Mouse (Mus musculus) gastrocnemius, postnatal 25 days (tissue): Measurements from ENCODE around the gene Dand5. TPM values are rescaled to one million over a fixed set of nuclear protein-coding genes. Genes with fewer than 3 reads are reported as not detected.
A peak's percentile ranks its signal among the peaks of the same experiment; 100 is the strongest.

Source experiments
- DNase-seq: peaks from one replicate; pipeline ENCODE4 v3.0.0; 2022
- long read RNA-seq, 2 experiments: library from polyadenylated mRNA; stranded (forward); transcript quantifications; one replicate each; pipeline ENCODE4 v2.0.0; 2021
- total RNA-seq, 2 experiments: library from RNA; stranded (reverse); gene quantifications; 1 replicate in 1 of 2; 2 replicates in 1 of 2; pipeline ENCODE4 v1.2.3; 2021

The Dand5 gene
- total RNA-seq = 1 to 10 TPM; 9.5 to 9.6 TPM
- long read RNA-seq, experiment 1, partial matches to known transcripts = 0 of 16 reads
- long read RNA-seq, experiment 1, other reads (novel, unspliced or antisense) = 16 of 16 reads
- long read RNA-seq, experiment 2, partial matches to known transcripts = 0 of 28 reads
- long read RNA-seq, experiment 2, other reads (novel, unspliced or antisense) = 28 of 28 reads

DNA sequence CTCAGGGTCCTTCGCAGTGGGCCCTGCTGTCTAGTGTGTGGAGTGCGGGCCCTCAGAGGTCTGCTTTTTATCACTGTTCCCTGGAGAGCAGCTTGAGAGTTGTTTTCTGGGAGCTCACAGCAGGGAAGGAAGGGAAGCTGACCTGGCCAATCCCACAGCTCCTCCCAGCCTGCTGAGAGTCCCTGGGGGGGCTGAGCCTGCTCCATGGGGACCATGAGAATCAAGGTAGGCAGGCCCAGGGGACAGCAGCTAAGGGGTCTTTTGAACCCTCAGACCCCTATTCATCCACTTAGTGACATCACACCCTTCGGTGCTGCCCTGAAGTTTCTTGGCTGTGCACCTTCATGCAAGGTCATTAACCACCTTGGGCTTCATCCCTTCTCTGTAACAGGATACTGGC is at the start of gene Dand5:
Dand5 (minus strand) TSS at position 101 of the 400 bp plus-strand sequence.
- DNase-seq = no peak

DNA sequence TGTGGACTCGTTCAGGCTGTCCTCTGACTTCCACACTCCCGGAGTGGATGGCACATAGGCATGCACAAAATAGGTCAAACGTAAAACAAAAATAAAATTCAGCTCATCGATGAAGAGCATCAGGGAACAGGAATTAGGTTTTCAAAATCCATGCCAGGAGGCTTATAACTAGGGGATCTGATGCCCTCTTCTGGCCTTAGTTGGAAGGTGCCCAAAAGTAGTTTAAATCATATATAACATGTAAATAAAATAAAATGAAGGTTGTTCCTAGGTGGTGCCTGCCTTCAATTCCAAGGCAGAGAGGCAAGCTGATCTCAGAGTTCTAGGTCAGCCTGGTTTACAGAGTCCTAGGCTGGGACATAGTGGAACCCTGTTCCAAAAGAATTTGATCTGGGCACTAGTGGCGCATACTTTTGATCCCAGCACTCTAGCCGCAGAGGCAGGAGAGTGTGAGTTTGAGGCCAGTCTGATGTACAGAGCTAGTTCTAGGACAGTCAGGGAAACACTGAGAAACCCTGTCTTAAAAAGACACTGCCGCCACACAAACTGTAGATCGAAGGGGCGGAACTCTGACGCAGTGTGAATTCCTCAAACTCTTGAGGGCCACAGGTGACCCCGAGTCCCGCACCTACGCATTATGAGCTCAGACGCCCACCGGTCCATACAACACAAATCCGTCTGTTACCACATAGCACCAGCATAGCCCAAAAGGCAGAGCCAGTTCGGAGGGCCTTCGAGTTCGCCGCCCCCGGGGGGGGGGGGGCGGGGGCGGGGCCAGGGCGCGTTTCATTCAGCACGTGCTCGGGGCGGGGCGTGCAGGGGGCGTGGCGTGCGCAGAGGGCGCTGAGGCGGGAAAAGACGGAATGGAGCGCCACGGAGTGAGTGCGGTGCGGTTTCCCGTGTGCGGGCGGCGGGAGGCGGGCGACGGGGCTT is 49.0 kb upstream of the Dand5 start, which contains the start of gene Syce2:
Syce2 (plus strand) TSS at position 736 of the 933 bp plus-strand sequence.
- DNase-seq = peak; percentile 57

DNA sequence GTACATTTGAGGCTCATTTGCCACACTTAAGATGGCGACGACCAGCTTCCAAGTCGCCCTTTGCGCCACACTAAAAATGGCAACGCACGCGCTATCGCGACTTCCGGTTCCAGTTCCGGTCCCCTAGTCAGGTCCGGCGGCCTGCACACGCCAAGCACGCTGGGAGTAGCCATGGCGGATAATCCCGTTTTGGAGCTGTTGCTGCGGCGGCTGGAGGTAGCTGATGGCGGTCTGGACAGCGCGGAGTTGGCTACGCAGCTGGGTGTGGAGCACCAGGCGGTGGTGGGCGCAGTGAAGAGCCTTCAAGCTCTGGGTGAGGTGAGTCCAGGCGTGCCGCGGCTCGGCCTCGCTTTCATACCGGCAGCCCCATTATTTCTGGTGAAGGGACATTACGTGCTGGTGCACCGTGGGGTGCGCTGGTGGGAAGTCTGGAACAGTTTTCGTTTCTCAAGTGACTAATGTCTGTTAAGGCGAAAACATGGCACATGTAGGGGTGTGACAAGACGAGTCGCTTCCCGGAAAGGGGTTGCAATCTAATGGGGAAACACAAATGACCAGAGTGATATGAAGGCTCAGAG is 34.3 kb upstream of the Dand5 start, which contains the start of gene Farsa:
Farsa (plus strand) TSS at position 126 of the 578 bp plus-strand sequence.
- peak; percentile 87 for DNase-seq

DNA sequence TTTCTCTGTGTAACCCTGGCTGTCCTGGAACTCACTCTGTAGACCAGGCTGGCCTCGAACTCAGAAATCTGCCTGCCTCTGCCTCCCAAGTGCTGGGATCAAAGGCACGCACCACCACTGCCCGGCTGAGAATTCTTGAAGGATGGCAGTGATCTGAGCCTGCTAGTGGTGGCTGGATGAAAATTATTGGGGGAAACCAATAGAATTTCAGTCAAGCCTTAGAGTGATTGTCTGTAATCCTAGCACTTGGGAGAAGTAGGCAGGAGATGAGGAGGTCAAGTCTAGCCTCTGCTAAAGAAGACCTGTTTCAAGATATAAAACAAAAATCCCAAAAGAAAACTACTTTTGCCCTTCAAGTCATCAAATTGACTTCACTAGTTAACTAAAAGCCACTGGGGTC is 33.8 kb upstream of the Dand5 start:
- no peak for DNase-seq

DNA sequence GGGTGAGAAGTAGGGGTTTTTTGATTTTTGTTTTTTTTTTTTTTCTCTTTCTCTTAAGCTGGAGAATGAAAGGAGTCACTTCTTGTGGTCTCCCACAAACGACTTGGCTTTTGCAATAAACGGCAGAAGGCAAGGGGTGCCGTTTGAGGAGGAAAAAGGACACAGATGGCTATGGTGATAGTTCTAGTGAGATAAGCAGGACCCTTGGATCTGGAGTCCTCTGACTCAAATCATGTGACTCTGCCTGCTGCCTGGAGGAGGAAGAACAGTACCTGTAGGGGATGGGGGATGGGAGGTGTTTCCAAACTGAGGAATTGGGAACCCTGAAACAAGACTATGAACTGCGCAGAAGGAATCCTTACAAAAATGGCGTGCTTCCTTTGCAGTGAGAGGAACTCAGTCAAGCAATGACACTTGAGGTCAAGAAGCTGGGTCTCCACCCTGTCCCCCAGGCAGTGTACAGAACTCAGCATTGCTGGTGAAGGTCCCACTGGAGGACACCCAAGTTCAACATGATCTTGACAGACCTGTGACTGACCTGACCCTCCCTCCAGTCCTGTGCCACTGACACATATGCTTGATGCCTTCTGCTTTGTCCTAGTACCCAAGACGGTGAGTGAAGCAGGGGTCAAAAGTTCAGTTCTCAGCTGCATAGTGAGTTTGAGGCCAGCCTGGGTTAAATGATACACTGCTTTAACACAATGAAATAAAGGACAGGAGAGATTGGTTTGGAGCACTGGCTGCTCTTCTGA is 25.2 kb upstream of the Dand5 start:
- no peak for DNase-seq

DNA sequence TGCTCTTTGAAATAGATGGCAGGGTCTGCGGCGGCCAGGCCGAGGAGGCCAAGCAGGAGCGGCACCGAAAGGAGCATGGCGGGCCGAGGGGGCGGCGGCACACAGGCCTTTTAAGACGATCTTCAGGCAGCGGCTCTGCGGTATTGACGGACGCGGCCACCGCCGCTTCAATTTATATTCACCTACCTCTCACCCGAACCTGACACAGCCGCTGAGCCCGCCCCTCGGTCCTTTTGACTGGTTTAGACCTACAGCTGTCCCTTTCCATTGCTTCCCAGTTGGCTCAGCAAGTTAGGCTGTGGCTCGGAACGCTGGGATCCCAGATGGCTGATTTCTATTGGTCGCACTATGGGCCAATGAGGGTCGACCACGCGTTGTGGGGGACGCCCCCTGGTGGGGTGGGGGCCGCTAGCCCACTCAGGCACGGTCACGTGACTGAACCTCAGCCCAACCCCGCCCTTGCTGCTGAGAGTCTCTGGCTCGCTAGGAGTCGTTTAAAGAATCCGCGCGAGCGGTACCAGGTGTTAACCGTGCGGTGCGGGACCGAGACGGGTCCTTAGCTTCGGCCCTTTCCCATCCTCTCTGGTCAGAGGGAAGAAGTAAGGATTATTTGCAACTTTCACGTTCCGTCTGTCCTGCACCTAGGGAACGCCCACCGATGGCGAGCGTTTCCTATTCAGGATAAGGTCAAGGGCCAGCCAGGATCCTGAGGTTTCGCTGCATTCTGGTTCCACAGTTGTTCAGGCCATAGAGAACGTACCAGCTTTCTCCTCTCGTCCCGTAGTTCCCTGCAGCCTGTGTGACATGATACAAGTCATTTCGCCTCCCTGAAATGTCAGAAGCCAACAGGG is 24.3 kb upstream of the Dand5 start, which contains the start of gene Calr:
Calr (minus strand) TSS at position 213 of the 851 bp plus-strand sequence.
- peak; percentile 100 for DNase-seq

DNA sequence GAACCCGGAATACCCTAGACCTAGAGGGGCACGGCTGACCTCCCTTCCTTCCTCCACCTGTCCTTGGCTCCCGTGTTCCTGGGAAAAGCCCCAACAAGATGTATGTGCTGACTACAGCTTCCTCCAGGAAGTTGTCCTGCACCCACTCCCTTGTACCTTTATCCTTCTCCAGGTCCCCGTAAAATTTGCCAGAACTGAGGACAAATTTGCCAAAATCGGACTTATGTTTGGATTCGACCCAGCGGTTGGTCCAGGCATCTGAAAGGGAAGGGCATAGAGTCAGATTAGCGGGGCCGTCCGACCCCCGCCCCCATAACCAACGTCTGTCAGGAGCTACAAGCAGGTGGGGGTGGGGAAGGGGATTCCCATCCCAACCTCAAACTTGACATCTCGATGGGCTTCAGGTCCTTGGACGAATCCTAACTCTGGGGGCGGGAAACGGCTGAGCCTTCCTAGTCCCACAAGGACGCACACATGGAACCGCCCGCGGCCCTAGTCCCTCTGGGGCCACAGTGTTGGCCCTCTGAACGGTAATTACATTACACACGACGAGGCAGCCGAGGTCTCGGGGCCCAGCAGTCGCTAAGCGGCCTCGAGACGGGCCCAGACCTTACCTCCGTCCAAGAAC is 23.6 kb upstream of the Dand5 start:
- no peak for DNase-seq

DNA sequence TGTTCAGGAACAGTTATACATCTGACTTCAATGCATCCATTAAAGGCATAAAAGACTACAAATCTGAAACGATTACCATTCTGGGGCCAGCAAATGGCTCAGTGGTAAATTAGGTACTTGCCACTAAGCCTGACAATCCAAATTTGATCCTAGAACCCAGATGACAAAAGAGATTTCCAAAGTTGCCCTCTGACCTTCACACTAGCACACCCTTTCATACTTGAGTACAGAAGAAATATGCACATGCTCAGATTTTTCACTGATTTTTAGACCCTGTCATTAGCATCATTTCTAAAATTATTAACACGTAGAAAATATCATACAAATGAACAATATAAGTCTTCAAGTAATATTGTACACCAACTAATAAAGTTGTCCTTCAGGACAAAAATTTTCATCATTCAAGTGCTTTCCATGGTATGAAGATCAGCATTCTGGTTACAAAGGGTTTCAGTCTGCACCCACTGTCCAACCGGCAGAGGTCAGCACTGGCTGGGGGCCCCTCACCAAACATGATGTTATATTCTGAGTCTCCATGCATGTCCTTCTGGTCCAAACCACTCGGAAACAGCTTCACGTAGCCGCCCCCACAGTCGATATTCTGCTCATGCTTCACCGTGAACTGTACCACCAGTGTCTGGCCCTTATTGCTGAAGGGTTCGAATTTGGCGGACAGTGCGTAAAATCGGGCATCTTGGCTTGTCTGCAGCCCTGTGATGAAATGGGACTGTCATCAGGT is 22.9 kb upstream of the Dand5 start:
- DNase-seq = no peak

DNA sequence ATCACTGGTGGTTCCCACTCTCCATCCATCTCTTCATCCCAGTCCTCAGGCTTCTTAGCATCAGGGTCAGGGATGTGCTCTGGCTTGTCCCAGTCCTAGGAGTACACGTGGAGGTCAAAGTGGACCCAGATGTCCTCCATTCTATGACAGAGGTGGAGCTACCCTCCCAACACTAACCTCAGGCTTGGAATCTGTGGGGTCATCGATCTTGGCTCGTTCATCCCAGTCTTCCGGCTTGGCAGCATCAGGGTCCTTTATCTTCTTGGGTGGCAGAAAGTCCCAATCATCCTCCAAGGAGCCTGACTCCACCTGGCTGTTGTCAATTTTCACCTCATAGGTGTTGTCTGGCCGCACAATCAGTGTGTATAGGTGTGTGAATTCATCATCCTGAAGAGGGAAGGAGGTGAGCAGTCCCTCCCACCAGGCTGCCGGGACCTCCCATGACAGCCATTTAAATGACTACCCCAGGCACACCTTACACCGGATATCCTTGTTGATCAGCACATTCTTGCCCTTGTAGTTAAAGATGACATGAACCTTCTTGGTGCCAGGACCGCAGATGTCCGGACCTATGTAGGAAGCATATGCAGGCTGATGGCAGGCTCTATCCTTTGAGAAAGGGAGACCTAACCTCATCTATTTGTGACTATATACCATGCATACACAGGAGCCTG is 21.9 kb upstream of the Dand5 start:
- DNase-seq = no peak

DNA sequence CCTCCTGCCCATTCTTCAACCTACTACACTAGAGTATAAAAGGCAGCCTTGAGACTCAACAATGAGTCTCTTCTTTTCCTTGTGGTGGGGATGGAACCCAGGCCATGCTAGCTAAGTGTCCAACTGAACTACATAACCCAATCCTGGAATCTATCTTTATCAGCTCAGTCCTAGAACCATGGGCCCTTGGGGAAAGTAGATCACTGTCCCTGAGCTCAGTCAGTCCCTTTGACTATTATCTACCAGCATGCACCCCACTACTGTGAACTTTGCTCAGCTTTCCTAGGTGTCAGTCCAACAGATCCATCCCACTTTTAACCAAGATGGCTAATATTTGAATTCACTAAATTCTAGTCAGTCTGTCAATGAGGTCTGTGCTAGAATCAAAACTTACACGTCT is 18.9 kb upstream of the Dand5 start:
- DNase-seq = no peak

DNA sequence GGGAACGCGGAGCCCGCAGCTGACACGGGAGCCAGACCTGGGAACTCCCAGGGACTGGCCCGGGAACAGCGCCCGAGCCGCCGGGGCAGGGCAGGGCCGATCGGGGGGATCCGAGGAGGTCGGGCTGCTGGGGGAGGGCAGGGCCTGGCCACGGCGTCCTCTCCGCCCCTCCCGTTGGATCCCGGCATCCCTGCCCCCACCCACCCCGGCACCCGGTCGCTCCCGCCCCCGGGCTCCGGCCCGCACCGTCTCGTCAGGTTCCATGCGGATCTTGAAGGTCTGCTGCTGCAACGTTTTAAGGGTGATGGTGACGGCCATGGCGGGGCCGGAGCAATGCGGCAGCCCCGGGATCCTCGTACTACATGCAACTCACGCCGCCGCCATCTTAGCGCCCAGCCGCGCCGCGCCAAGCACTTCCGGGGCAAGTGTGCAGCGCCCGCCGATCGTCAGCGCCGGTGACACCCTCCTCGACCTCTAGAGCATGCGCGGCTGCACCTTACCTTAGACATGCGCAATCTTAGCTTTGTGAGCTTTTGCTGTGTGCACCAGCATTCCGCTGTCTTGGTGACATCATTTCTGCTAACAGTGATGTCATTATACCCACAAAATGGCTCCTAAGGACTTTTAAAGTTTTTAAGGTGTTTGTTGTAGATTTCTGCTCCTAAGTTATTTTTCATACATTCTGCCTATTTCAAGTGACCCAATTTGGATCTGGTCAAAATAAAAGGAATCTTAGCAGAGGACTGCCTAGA is 17.8 kb upstream of the Dand5 start, which contains the start of gene Rad23a:
Rad23a (minus strand) TSS at position 418 of the 752 bp plus-strand sequence.
- DNase-seq = peak; percentile 87

DNA sequence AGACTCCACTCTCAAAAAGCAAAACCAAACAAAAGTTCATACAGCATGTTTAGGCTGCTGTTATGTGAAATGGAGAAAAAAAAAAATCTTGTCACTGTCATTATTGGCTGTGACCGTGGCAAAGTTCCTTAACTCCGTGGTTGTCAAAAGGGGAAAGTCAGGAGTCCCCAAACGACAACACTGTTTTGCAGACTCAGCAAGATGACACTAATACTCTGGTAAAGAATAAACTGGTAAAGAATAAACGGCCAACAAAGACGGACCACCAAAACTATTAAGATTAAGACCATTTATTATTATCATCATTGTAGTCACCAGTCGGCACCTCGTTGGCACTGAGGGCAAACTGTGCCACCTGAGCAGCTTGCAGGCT is 17.2 kb upstream of the Dand5 start:
- no peak for DNase-seq

DNA sequence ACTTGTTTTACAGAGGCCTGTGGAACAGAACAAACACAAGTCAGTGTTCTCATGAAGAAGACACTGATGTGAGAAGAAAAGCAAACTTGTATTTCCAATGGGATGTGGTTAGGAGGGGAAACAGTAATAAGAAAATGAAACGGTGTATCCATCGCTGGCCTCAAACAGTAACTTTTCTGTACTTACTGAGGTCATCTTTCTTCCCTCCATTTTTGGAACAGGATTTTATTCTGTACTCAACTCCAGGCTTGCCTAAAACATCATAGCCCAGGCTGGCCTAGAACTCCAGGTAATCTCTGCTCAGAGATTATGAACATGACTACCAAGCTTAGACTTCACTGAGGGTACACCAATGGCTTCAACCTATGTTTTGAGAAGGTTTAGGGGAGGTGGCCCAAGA is 16.8 kb upstream of the Dand5 start:
- DNase-seq = no peak

DNA sequence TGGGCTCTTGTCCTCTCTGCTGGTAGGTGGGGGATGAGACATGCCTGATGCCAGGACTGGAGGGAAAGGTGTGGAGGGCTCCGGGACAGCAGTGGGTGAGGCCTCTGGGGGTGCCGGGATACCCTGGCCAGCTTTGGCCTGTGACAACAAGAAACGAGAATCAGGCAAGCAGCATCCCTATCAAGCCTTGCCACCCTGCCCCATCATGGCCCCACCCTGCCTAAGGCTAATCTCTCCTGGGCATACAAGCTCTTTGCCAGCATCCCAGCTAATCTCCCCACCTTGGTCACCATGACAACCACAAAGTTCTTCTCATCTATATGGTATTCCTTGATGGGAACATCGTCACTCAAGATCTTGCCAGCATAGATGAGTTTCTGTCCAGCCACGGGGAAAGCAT is 15.9 kb upstream of the Dand5 start:
- no peak for DNase-seq

DNA sequence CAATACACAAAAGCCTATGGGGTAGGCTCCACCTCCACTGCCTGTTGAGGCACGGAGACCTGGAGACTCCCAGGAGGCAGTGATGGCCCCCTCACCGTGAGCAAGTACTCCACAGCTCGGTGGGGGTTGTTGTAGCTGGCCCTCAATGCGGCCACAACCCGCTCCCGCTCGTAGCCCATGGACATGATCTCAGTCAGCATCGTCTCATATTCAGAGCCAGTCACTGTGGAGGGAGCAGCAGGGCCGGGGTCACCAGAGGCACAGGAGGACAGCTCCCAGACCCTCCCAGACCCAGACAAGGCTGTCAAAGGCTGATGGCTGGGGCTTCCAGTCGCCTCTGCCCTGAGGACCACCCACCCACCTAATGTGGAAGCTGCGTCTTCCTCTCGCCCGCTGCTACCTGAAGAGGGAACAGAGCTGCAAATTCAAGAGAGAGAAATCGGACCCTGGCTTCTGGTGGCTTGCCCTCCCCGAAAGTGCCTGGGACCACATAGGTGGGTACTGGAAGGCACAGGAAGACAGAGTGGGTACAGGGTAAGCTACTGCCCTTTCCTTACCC is 15.4 kb upstream of the Dand5 start:
- DNase-seq = no peak

DNA sequence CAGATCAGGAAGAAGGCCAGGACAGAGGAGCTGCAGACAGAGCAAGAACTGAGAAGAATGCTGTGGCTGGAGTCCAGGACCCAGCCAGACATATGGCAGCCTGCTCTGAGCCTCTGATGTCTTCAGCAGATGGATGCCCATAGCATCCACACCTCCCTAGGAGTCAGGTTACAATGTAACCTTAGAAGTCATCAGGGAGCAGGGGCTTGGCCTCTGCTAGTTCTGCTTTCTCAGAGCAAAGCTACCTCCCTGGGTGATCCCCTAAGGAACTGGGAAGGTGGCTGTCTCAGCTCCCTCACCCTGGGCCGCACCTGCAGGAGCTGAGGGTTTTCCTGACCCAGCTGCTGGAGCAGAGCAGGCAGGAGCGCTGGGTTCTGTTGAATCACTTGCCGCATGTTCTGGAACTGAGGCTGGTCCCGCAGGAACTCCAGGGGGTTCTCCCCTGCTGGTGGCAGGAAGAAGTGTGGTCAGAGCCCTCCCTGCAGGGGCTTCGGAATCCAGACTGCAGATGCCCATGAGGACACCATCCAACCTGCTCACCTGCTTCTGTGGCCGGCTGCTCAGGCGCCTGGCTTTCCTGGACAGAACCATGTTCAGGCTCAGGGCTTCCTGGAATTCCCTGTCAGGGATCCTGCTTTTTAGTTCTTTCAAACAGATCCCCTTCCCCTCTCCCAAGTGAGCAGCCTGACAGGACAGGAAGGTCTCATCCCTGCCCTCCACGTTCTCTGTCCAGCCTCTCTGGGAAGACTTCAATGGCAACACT is 14.7 kb upstream of the Dand5 start:
- no peak for DNase-seq
